Mouse (Mus musculus) adrenal gland, postnatal 25 days (tissue): ENCODE measurements around the gene Smtn. TPM values are rescaled to one million over a fixed set of nuclear protein-coding genes. Genes with fewer than 3 reads are reported as not detected.
A peak's percentile ranks its signal among the peaks of the same experiment; 100 is the strongest.

Experiments
- DNase-seq: peaks from one replicate; pipeline ENCODE4 v3.0.0; 2021; ENCODE audit warnings: mixed read lengths
- total RNA-seq: library from RNA; stranded (reverse); gene quantifications from 2 replicates; pipeline ENCODE4 v1.2.3, GENCODE M21; 2021

Smtn gene
- total RNA-seq, 1 experiment from 2014 or later, result 67.6 TPM

GRCm38 (mm10) chr11:3509181-3510085 lies 31.0 kb downstream of the Smtn start:
- no peak for DNase-seq

- no peak for DNase-seq
Observed at GRCm38 (mm10) chr11:3508226-3508625, 32.2 kb downstream of the Smtn start.

GRCm38 (mm10) chr11:3503755-3504693 lies 36.4 kb downstream of the Smtn start:
- DNase-seq, result no peak

- DNase-seq, result no peak
Observed at GRCm38 (mm10) chr11:3502459-3503072, 37.8 kb downstream of the Smtn start.

- DNase-seq, result no peak
Observed at GRCm38 (mm10) chr11:3502057-3502456, 38.4 kb downstream of the Smtn start.

- DNase-seq, result no peak
Observed at GRCm38 (mm10) chr11:3497296-3497695, 43.1 kb downstream of the Smtn start.

GRCm38 (mm10) chr11:3496756-3497155 lies 43.7 kb downstream of the Smtn start:
- no peak for DNase-seq

- no peak for DNase-seq
Observed at GRCm38 (mm10) chr11:3495496-3495895, 44.9 kb downstream of the Smtn start.

- no peak for DNase-seq
Observed at GRCm38 (mm10) chr11:3494857-3495256, 45.6 kb downstream of the Smtn start.

GRCm38 (mm10) chr11:3492748-3493147 lies 47.7 kb downstream of the Smtn start:
- no peak for DNase-seq

GRCm38 (mm10) chr11:3489036-3489435 lies 51.4 kb downstream of the Smtn start:
- DNase-seq, result no peak

- DNase-seq, result no peak
Observed at GRCm38 (mm10) chr11:3487952-3488570, 52.4 kb downstream of the Smtn start, which contains the start of gene Pla2g3. Gene Pla2g3 (plus strand): TSS chr11:3488284.

- DNase-seq, result no peak
Observed at GRCm38 (mm10) chr11:3486349-3486748, 54.1 kb downstream of the Smtn start.

GRCm38 (mm10) chr11:3483980-3484642 lies 56.3 kb downstream of the Smtn start:
- DNase-seq, result no peak

- no peak for DNase-seq
Observed at GRCm38 (mm10) chr11:3475489-3475888, 64.9 kb downstream of the Smtn start.

- peak; percentile 38 for DNase-seq
Observed at GRCm38 (mm10) chr11:3474480-3475115, 65.8 kb downstream of the Smtn start.

- DNase-seq, result peak; percentile 91
Observed at GRCm38 (mm10) chr11:3472484-3472883, 67.9 kb downstream of the Smtn start.

GRCm38 (mm10) chr11:3471448-3471850 lies 69.0 kb downstream of the Smtn start:
- no peak for DNase-seq
